Mouse (Mus musculus) frontal cortex, adult (tissue): ENCODE measurements at regions not wholly inside any gene's neighbourhood (a gene's known extent, or its start where the extent isn't known, plus 50 kb on each side); places are given as distances from the start of the nearest gene placed in this dataset.

Experiments used
- ATAC-seq: cut with Nextera tagmentation; 2 replicates; pipeline ENCODE4 v1.9.2; 2017; ENCODE audit warnings: mild to moderate bottlenecking, moderate library complexity, mixed read lengths; ENCODE audit not compliant: low TSS enrichment

- ATAC-seq = no peak
These were observed 84.9 kb upstream of the Phlpp1 start for GRCm38 (mm10) chr1:106086687-106087086.

GRCm38 (mm10) chr1:106092909-106093557 lies 78.5 kb upstream of the Phlpp1 start:
- no peak for ATAC-seq

GRCm38 (mm10) chr1:106093813-106094212 lies 77.7 kb upstream of the Phlpp1 start:
- ATAC-seq = no peak

DNA sequence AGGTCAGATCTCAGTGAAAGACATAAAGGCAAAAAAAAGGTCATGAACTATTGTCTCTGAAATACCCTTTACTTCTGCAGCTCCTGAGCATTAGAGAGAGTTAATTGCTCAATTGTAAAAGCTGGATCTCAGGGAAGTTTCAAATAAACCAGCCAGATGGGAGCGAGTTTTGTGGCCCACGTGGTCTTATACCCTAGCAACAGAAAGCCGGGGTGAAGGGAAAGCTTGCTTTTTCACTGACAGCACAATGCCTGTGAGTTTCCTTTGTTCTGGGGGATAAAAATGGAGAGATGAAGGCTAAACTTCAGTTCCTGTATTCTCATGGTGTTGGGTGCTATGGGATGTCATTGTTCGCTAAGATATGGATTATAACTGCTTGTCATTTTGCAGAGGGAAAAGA lies 75.2 kb upstream of the Phlpp1 start:
- ATAC-seq = peak; percentile 34; the same call in 1 of the 2 replicates

GRCm38 (mm10) chr1:106097177-106097576 lies 74.4 kb upstream of the Phlpp1 start:
- ATAC-seq = no peak

- no peak for ATAC-seq
These were observed 70.9 kb upstream of the Phlpp1 start for GRCm38 (mm10) chr1:106100611-106101010.

- ATAC-seq = no peak
These were observed 69.0 kb upstream of the Phlpp1 start for GRCm38 (mm10) chr1:106102537-106102936.

GRCm38 (mm10) chr1:106109081-106109480 lies 62.5 kb upstream of the Phlpp1 start:
- no peak for ATAC-seq
